Mouse (Mus musculus) urinary bladder, postnatal 14 days (tissue): ENCODE data around the gene Hivep1.

ENCODE experiments used
- DNase-seq: peaks from one replicate; pipeline ENCODE4 v3.0.0; 2021; ENCODE audit warnings: low spot score

The Hivep1 gene

DNA sequence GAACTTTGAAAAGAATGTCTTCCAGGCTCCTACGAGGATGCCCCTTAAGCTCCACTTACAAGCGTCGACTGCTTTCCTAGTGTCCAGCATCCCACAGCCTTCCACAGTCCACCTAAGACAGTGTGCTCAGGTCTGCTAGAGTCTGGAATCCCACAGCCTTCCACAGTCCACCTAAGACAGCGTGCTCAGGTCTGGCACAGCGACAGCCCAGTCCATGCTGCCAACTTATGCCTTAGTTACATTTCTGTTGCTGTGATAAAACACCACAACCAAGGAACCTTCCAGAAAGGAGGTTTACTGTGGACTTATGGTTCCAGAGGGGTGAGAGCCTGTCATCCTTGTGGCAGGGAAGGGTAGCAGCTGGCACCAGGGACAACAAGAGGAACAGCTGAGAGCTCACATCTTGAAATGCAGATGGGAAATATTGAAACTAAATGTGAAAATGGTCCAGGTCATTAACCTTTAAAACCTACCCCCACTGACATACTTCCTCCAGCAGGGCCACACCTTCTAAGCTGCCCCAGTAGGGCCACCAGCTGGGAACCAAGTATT lies 25.0 kb downstream of the Hivep1 start:
- no peak for DNase-seq

- no peak for DNase-seq
Observed at GRCm38 (mm10) chr13:42077629-42078028, 25.8 kb downstream of the Hivep1 start.

GRCm38 (mm10) chr13:42080131-42080916 lies 28.5 kb downstream of the Hivep1 start:
- no peak for DNase-seq

- DNase-seq = no peak
Observed at GRCm38 (mm10) chr13:42088339-42088738, 36.5 kb downstream of the Hivep1 start.

GRCm38 (mm10) chr13:42089025-42089424 lies 37.2 kb downstream of the Hivep1 start:
- no peak for DNase-seq

GRCm38 (mm10) chr13:42090751-42091150 lies 38.9 kb downstream of the Hivep1 start:
- DNase-seq = no peak

DNA sequence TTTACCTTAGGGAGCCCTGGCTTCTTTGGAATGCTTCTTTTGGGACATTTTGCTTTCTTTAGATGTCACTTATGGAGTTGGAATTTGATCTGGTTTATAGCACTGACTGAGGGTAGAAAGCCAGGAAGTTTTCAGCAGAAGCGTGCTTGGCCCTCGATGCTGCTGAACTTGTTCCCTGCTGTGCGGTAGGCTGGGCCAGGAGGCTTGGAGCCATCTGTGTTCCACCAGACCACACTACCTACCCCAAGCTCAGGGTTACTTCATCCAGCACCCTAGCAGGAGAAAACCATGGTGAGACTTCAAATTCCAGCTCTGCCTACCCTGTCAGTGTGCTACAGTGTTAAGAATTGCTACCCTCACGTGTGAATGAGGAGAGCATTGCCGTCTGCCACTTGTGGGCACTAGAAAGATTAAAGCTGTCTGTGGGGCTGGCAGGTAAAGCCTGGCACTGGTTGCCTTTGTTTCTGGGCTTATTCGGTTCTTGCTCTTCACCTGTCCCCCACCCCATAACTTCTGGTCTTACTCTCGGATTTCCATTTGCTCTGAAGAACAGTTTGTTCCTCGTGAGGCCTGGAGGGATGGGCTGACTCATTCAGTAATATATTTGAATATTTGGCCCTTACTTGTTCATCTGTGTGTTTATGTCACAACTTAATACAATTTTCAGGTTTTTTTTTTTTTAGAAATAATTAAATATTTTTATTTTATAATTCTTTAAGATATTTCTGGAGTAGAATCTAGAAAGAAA lies 40.7 kb downstream of the Hivep1 start:
- DNase-seq = no peak

DNA sequence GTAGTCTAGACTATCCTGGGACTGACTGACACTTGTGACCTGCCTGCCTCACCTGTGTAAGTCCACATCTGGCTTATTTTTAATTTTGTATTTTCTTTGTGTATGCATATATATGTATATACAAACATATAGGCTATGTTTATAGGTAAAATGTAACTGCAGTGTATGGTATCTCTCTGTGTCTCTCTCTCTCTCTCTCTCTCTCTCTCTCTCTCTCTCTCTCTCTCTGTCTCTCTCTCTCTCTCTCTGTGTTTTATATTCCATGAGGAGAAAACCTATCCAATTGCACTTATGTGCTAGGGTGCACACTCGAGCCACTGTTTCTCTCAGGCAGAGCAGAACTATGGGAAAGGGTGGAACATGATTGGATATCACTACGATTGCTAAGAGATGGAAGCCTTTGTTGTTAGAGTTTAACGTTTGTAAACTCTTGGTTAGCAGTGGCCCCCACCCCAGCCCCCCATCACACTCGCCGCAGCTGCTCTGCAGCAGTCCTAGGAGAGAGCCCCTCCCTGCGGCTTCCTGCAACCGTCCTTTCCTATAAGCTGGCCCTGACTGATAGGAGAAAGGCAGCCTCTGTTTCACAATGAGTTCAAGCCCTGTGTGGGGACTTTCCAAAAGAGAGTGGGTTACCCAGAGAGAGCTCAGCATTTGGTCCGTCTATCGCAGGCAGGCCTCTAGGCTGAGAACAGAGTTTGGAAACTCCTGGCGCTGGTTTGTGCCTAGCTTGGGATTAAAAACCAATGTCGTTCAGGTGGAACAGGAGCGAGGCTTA lies 41.6 kb downstream of the Hivep1 start:
- DNase-seq = no peak

DNA sequence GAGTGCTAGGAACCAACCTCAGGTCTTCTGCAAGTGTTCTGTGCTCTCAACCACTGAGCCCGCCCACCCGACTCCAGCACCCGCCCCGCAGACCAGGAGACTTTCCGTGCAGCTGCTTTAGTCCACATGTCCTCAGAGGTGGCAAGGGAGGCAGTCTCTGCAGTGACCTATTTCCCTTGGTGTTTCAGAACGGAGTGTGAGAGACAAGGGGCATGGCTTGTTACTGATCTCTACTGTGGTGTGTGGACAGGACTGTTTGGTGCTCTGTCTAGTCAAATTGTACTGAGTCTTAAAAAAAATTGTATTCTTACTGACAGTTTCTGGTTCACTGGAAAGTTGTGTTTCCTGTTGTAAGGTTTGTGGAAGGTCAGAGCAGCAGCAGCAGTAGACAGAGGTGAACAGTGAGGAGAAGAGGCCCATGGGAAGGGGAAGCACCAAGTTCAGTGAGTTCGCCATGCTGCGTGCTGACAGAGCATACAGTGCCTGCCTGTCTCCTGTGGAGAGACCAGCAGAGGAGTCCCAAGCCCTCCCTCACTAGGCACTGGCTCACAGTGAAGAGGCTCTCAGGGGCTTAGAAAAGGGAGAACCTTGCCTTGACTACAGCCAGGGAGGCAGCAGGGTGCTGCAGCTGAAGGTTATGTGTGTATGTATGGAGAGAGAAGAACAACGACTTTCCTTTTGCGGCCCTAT lies 44.1 kb downstream of the Hivep1 start:
- no peak for DNase-seq

GRCm38 (mm10) chr13:42097109-42097508 lies 45.3 kb downstream of the Hivep1 start:
- DNase-seq = no peak

GRCm38 (mm10) chr13:42098522-42098921 lies 46.7 kb downstream of the Hivep1 start:
- DNase-seq = no peak

DNA sequence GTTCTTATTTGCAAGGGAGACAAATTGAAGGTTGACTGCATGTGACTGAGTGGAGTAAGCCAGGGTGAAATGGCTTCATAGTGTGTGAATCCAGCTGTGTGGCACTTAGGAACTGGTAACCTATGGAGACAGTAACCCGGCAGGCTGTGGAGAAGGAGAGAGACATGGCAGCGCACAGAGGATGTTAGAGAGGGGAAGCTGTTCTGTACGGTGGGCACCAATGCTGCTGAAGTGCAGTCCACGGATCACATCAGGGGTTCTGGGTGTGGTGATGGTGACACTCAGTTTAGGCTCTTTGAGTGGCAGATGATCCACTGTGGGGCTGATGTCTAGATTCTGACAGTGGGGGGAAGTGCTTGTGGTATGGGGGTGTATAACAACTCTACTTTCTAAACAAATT lies 47.7 kb downstream of the Hivep1 start:
- no peak for DNase-seq

GRCm38 (mm10) chr13:42101440-42102190 lies 49.8 kb downstream of the Hivep1 start:
- no peak for DNase-seq

GRCm38 (mm10) chr13:42102980-42103379 lies 51.2 kb downstream of the Hivep1 start:
- DNase-seq = peak; percentile 56

GRCm38 (mm10) chr13:42103486-42104166 lies 51.8 kb downstream of the Hivep1 start:
- DNase-seq = no peak

GRCm38 (mm10) chr13:42104371-42104770 lies 52.5 kb downstream of the Hivep1 start:
- DNase-seq = no peak

- no peak for DNase-seq
Observed at GRCm38 (mm10) chr13:42108483-42109215, 56.8 kb downstream of the Hivep1 start.

- no peak for DNase-seq
Observed at GRCm38 (mm10) chr13:42110416-42110815, 58.6 kb downstream of the Hivep1 start.

DNA sequence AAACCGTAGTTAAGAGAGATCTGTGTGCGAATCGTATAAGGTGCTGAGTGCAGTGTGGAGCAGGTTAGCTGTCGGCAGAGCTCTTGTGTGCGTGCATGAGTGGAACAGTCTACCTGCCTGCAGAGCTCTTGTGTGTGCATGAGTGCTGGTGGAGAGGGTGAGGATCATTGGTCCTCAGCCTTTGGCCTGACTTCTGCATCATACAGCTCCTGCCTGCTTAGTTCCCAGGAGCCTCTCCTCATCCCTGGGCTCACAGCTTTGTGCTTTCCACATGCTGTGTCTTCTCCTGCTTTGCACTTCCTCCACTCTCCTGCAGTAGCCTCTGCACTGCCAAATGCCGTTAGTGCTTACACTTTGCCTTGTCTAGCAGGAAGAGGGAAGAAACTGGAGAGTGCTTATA lies 60.2 kb downstream of the Hivep1 start:
- DNase-seq = no peak

DNA sequence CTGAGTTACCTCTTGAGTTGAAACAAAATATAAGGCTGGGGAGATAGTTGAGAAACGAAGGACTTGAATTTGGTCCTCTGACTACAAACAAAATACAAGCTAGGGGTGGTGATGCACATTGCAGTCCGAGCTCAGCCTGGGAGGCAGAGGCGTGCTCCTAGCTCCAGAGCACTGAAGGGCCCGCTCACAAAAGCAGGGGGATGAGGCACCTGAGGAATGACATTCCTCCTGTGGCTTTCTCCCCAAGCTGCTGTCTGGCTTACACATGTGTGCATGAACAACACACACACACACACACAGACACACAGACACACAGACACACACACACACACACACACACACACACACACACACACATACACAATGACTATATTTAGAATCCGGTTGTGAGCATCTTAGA lies 60.9 kb downstream of the Hivep1 start:
- DNase-seq = no peak
